Mouse (Mus musculus) heart, embryonic 13.5 days (tissue): ENCODE measurements around the gene H2-DMb2. TPM values are rescaled to one million over a fixed set of nuclear protein-coding genes. Genes with fewer than 3 reads are reported as not detected.

ENCODE experiments used
- ATAC-seq: fragments of 200-750 bp; cut with Nextera tagmentation; 2 replicates; pipeline ENCODE4 v1.8.0; 2017; ENCODE audit warnings: moderate TSS enrichment; ENCODE audit not compliant: insufficient number of reproducible peaks, low FRiP score, low TSS enrichment; ENCODE audit errors: extremely low read depth
- H3K27ac ChIP-seq: fragments of 300-500 bp; sonication (generic); replicated peaks from 2 replicates; pipeline ENCODE4 v1.5.1; 2015; ENCODE audit warnings: moderate library complexity, mild to moderate bottlenecking, inconsistent platforms
- H3K27me3 ChIP-seq: fragments of 300-500 bp; sonication (generic); replicated peaks from 2 replicates; pipeline ENCODE4 v1.6.1; 2015; ENCODE audit warnings: mild to moderate bottlenecking, inconsistent platforms
- H3K36me3 ChIP-seq: fragments of 300-500 bp; sonication (generic); 2 replicates; pipeline ENCODE4 v1.6.1; 2015; ENCODE audit warnings: mild to moderate bottlenecking, inconsistent platforms
- H3K4me1 ChIP-seq: fragments of 300-500 bp; sonication (generic); 2 replicates; pipeline ENCODE4 v1.6.1; 2015; ENCODE audit warnings: inconsistent platforms
- H3K4me2 ChIP-seq: fragments of 300-500 bp; sonication (generic); 2 replicates; pipeline ENCODE4 v1.6.1; 2015; ENCODE audit warnings: inconsistent platforms, mild to moderate bottlenecking, moderate library complexity
- H3K4me3 ChIP-seq: fragments of 300-500 bp; sonication (generic); 2 replicates; pipeline ENCODE4 v1.5.1; 2015; ENCODE audit warnings: moderate library complexity, mild to moderate bottlenecking, inconsistent platforms
- H3K9ac ChIP-seq: fragments of 300-500 bp; sonication (generic); 2 replicates; pipeline ENCODE4 v1.6.1; 2015; ENCODE audit warnings: inconsistent platforms, mild to moderate bottlenecking, moderate library complexity
- H3K9me3 ChIP-seq: fragments of 300-500 bp; sonication (generic); 2 replicates; pipeline ENCODE4 v1.6.1; 2016; ENCODE audit warnings: inconsistent platforms
- WGBS: fragments of 180-500 bp; shearing (Covaris S2); methylation state at CpG from one replicate; pipeline ENCODE4 v1.1.7; 2015; ENCODE audit warnings: mixed read lengths; 5-methylcytosine and 5-hydroxymethylcytosine counted together
- polyA plus RNA-seq: library from polyadenylated mRNA; unstranded; fragments of >200 nt; fragmentation: Nextera tagmentation; extraction: Ambion mirVana; gene quantifications from 2 replicates; pipeline ENCODE4 v1.2.1, GENCODE M21; 2015

H2-DMb2 gene
- polyA plus RNA-seq, 1 experiment from 2014 or later, result 0.15 TPM

DNA sequence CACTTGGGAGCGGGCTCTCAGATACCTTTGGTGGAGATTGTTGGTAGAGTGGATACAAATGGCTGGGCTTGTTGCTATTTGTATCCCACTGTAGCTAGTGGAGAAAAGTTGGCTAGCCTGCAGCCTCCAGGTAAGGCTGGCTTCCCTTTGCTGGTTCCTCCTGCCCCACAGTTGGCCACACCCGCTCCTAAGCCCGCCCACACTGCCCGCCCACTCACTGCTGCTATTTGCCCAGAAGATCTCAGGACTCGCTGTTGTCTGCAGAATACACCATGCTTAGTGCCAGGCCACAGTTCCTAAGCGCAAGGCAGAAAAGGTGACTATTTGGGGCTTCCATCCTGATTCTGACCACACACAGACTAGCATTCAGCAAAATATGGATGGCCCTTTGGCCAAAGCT lies 15.6 kb upstream of the H2-DMb2 start:
- 31% methylated on average over 6 of the region's 6 CpGs for WGBS
- Histone ChIP-seq H3K9me3 (no peaks in the 10 kb centered on the region), H3K9ac (no peak overlapping the region), H3K4me2 (no peak overlapping the region), H3K4me3 (no peak overlapping the region), H3K27me3 (peaks cover 15% of the 10 kb centered on the region; the same call in 1 of the 2 replicates), H3K27ac (no peak overlapping the region), H3K36me3 (peaks cover 14% of the 10 kb centered on the region), H3K4me1 (peaks cover 52% of the 10 kb centered on the region)
- no peak for ATAC-seq

DNA sequence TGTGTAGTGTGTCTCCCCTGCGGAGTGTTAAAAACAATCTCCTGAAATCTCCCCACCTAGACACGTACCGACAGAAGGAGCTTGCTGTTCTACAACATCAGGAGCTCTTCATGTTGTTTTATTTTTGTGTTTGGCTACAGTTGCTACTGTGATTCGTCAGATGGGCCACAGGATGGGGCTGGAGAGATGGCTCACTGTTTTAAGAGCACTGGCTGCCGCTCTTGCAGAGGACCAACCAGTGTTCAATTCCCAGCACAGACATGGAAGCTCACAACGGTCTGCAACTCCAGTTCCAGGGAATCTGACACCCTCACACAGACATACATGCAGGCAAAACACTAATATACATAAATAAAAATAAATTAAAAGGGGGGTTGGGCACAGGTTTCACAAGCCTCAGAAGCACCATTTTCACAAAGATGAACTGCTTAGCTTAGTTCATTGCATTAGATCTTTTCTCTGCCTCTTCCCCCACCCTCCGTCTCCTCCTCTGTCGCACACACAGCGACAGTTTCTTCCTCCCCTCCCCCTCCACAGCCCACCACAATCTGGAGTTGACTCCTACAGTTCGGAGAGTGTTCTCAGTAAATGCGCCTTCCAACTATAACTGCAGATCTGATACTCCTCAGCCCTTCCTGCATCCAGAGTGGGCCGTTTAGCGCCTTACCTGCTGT lies 14.7 kb upstream of the H2-DMb2 start:
- peak overlapping the region; percentile 20; the same call in 1 of the 2 replicates for H3K4me2 ChIP-seq
- peaks cover 14% of the 10 kb centered on the region for H3K36me3 ChIP-seq
- H3K9me3 ChIP-seq, result no peaks in the 10 kb centered on the region
- no peak overlapping the region for H3K4me3 ChIP-seq
- WGBS, result 28% methylated on average over 13 of the region's 13 CpGs
- no peak for ATAC-seq
- no peak overlapping the region for H3K27ac ChIP-seq
- peaks cover 49% of the 10 kb centered on the region for H3K4me1 ChIP-seq
- peaks cover 15% of the 10 kb centered on the region; the same call in 1 of the 2 replicates for H3K27me3 ChIP-seq
- H3K9ac ChIP-seq, result peak overlapping the region; percentile 8; the same call in 1 of the 2 replicates

DNA sequence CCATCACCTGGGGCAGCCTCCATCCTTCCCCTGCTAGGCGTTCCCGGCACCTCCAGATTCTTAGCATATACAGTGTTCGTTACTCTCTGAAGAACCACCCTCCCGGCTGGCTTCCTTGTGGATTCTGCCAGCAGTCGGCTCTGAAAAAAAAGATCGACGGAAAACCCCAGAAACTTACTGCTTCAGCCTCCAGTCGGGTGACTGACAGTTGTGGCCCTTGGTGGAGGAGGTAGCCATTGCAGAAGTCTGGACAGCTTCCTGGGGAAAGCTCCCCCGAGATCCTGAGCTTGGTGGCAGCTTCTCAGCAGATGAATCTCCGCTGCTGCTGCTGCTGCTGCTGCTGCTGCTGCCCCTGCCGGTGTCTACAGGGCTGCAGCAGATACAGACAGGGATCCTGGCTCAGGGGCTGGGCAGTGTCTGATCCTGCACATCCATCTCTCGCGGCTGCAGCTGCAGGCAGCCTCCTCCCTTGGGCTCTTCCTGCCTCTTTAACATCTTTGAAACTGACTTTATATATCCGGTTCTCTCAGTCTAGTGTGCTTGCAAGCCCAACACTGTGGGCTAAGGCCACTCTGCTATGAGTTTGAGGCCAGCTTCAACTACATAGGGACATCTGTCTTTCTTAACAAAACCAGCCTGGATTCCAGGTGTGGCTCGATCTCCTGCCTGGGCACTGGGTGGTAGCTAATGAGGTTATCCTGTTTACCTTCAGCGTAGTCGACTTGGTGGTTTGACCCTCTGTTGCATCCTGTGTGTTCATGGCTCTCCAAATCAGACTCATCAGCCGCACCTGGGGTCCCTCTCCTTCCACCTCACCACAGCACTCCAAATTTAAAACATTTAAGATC lies 13.9 kb upstream of the H2-DMb2 start:
- no peaks in the 10 kb centered on the region for H3K9me3 ChIP-seq
- peaks cover 15% of the 10 kb centered on the region; the same call in 1 of the 2 replicates for H3K27me3 ChIP-seq
- no peak for ATAC-seq
- no peak overlapping the region for H3K4me3 ChIP-seq
- peak overlapping the region; percentile 8; the same call in 1 of the 2 replicates for H3K9ac ChIP-seq
- 19% methylated on average over 18 of the region's 18 CpGs for WGBS
- H3K4me2 ChIP-seq, result peak overlapping the region; percentile 20; the same call in 1 of the 2 replicates
- no peak overlapping the region for H3K27ac ChIP-seq
- peaks cover 14% of the 10 kb centered on the region for H3K36me3 ChIP-seq
- peaks cover 41% of the 10 kb centered on the region for H3K4me1 ChIP-seq

DNA sequence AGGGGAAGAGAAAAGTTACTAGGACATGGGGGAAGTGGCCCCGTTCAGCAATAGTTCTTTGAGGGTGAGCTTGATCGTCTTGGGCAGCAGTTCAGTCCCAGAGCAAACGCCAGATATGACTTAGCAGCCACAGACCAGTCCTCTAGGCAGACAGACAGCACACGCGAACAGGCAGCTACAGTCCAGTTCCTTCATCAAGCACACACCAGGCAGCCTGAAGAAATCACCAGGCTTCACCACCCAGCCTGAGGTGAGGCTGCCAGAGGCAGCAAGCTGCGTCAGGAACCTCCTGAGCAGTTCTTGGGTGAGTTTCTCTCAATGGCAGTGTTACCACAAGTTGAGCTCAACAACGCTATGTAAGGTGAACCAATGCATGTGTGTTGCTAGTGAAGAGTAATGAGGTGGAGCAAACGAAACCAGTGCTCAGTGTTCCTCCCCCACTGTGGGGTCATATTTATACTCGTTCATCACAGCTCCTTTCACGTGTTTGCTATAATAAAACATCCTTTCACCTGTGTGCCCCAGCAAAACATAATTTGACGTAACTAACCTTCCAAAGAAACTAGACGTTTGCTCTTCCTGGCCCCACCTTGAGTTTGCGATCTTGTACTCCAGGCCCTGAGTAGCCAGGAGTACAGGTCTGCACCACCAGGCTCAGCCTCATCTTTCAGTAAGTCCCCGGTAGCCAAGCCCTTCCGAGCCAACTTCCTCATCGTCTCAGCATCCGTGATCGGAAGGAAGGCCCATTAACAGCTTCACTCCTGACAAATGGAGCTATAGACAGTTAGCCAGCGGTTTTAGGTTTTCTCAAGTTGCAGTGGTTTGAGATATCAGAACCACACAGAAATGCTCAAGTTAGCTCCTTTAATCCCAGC lies 12.8 kb upstream of the H2-DMb2 start:
- Histone ChIP-seq H3K9me3 (no peaks in the 10 kb centered on the region), H3K4me2 (no peak overlapping the region), H3K27me3 (peaks cover 15% of the 10 kb centered on the region; the same call in 1 of the 2 replicates), H3K36me3 (peaks cover 14% of the 10 kb centered on the region), H3K4me3 (no peak overlapping the region), H3K9ac (no peak overlapping the region), H3K4me1 (peaks cover 32% of the 10 kb centered on the region), H3K27ac (no peak overlapping the region)
- 74% methylated on average over 19 of the region's 19 CpGs for WGBS
- no peak for ATAC-seq

DNA sequence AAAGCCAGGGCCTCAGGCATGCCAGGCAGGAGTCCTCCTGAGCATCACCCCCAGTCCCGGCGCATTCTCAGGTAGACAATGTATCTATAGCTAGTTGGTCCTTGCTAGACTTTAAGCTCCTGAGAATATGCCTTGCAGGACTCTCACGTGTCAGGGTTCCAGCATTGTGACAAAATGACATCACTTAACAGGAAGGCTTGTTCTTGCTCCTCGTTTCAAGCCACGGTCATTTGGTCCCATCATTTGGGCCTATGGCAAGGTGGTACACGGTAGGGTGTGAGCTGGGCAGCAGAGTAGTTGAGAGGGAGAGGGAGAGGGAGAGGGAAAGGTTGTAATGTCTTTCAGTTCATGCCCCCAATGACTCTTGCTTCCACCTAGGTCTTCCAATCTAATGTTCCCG lies 11.2 kb upstream of the H2-DMb2 start:
- Histone ChIP-seq H3K27me3 (peaks cover 29% of the 10 kb centered on the region), H3K4me3 (no peak overlapping the region), H3K9ac (no peak overlapping the region), H3K4me1 (peaks cover 30% of the 10 kb centered on the region), H3K27ac (no peak overlapping the region), H3K36me3 (peaks cover under 1% of the 10 kb centered on the region), H3K4me2 (no peak overlapping the region), H3K9me3 (no peaks in the 10 kb centered on the region)
- WGBS, result 78% methylated on average over 7 of the region's 7 CpGs
- no peak for ATAC-seq

DNA sequence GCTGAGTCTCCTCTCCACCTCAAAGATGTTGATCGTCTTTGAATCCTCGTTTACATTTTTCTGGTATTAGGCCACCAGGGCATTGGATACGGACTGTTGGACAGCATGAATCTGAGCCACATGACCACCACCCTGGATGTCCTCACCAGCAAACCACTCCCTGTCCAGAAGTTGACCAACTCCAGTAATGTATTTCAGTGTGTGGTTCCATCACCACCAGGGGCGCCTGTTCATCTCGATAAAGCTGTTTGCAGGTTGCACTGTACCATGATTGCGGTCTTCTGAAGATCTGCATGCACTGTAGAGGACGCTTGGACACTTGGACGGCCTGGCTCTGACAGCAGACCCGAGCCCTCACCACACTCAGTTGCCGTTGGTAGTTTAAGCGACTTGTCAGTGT lies 9.8 kb upstream of the H2-DMb2 start:
- no peaks in the 10 kb centered on the region for H3K9me3 ChIP-seq
- H3K27ac ChIP-seq, result no peak overlapping the region
- no peak overlapping the region for H3K4me2 ChIP-seq
- 75% methylated on average over 11 of the region's 11 CpGs for WGBS
- H3K4me3 ChIP-seq, result no peak overlapping the region
- ATAC-seq, result no peak
- no peaks in the 10 kb centered on the region for H3K36me3 ChIP-seq
- H3K9ac ChIP-seq, result no peak overlapping the region
- H3K4me1 ChIP-seq, result peaks cover 16% of the 10 kb centered on the region
- H3K27me3 ChIP-seq, result peaks cover 43% of the 10 kb centered on the region

DNA sequence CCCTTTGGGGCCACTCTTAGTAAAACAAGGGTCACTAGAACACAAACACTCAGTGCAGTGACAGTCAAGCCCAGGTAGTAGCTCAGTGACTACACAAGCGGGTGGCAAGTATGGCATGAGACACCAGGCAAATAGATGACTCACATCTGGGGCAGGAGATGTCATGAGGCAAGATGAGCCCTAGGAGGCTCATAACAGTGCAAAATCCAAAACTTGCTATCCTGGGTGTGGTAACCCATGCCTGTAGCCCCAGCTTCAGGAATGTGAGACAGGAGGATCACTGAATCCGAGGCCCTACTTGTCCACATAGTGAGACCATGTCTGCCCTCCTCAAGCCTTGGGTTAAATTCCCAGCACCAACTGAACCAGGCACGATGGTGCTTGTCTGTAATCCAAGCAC lies 8.7 kb upstream of the H2-DMb2 start:
- Histone ChIP-seq H3K27ac (no peak overlapping the region), H3K27me3 (peaks cover 44% of the 10 kb centered on the region), H3K4me2 (no peak overlapping the region), H3K9ac (no peak overlapping the region), H3K9me3 (no peaks in the 10 kb centered on the region), H3K36me3 (no peaks in the 10 kb centered on the region), H3K4me3 (no peak overlapping the region), H3K4me1 (peaks cover 11% of the 10 kb centered on the region)
- WGBS, result 68% methylated on average over 3 of the region's 3 CpGs
- no peak for ATAC-seq

DNA sequence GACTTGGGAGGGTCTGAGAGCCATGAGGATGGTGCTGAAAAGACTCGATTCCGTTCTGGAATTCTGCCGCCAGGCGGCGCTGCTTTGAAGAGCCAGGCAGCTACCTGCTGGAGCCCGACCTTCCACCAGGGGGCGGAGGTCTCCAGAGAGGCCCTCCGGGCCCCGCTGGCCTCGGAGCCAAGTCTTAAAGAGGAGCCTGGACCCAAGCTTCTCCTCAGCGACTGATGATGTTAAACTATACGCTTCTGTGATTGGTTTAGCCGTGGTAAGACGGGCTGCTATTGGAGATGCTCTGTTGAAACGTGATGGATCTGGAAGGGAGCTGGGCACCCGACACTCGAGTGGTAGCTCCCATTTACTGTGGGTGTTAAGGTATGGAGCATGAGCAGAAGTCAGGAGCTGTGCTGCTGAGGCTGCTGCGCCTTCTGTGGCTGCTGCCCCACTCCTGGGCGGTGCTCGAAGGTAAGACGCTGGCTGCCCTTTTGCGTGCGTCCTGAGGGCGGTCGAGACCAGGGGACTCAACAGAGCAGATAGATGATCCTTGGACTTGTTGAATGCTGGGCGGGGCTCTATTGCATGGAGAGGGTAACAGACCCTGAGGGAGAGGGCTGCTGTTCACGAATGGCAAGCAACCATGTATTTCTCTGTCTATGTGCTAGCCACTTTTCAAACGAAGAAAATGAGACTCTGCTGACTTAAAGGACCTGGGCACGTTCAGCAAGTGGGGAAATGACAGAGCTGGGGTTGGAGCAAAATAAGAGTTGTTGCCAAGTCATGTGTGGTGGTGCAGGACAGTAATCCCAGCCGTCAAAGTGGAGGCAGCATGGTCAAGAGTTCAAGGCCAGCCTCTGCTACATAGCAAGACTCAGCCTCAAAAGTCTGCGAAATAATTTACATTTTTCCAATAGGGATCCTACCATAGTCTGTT lies 7.5 kb upstream of the H2-DMb2 start:
- Histone ChIP-seq H3K27me3 (peaks cover 55% of the 10 kb centered on the region), H3K27ac (no peak overlapping the region), H3K9me3 (no peaks in the 10 kb centered on the region), H3K9ac (peak overlapping the region; percentile 53; the same call in 1 of the 2 replicates), H3K4me2 (peak overlapping the region; percentile 77), H3K4me3 (peak overlapping the region; percentile 46), H3K36me3 (no peaks in the 10 kb centered on the region), H3K4me1 (peaks cover 22% of the 10 kb centered on the region)
- ATAC-seq, result peak; percentile 92
- 6% methylated on average over 31 of the region's 31 CpGs for WGBS

DNA sequence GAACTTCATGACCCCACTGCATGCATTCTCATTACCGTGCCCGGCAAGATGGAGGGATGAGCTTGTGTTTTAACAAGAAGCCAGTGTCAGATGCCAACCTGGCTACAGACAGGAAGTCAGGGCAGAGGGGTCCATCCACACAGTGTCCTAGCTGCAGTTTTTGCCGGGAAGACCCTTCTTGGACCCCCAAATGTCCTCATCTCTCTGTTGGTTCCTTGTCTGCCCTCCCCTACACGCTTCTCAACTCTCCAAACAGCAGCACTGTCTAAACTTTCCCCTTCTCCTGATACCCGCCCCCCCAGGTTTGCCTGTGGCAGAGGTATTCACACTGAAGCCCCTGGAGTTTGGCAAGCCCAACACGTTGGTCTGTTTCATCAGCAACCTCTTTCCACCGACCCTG lies 5.5 kb upstream of the H2-DMb2 start:
- H3K4me2 ChIP-seq, result no peak overlapping the region
- H3K9me3 ChIP-seq, result no peaks in the 10 kb centered on the region
- H3K9ac ChIP-seq, result no peak overlapping the region
- peaks cover 22% of the 10 kb centered on the region for H3K4me1 ChIP-seq
- WGBS, result 65% methylated on average over 7 of the region's 7 CpGs
- no peak overlapping the region for H3K4me3 ChIP-seq
- no peak overlapping the region for H3K27ac ChIP-seq
- no peak for ATAC-seq
- no peaks in the 10 kb centered on the region for H3K36me3 ChIP-seq
- peaks cover 71% of the 10 kb centered on the region for H3K27me3 ChIP-seq

DNA sequence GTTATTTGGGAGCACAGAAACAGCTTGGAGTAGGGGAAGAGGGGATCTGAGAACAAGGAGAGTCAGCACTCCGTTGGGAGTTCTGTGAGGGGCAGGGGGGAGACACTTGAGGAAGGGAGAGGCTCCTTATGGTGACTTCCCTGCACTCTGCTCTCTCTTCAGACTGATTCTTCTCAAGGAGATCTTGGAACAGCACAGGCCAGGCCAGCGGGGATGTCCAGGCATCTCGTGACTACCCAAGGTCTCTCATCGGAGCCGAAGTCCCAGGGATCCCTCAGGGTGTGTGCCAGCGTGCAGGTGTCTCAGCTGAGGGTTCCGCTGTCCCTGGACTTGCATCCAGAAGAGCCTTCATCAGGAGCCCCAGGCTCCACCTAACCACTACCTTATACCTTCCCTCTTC lies 4.5 kb upstream of the H2-DMb2 start:
- Histone ChIP-seq H3K36me3 (no peaks in the 10 kb centered on the region), H3K9ac (no peak overlapping the region), H3K4me2 (peak overlapping the region; percentile 76; the same call in 1 of the 2 replicates), H3K4me3 (peak overlapping the region; percentile 52), H3K27ac (no peak overlapping the region), H3K27me3 (peaks cover 74% of the 10 kb centered on the region), H3K4me1 (peaks cover 25% of the 10 kb centered on the region), H3K9me3 (no peaks in the 10 kb centered on the region)
- ATAC-seq, result no peak
- 69% methylated on average over 7 of the region's 7 CpGs for WGBS
